ENCODE assay signal across 8 mouse cellular contexts in genomic region chr6:90462841-90463227, GRCm38 (mm10). TPM values are rescaled to one million over a fixed set of nuclear protein-coding genes. Genes with fewer than 3 reads are reported as not detected.
A peak's percentile ranks its signal among the peaks of the same experiment; 100 is the strongest.
DNase-seq lines count a peak whose midpoint lies in the region; ATAC-seq and TF ChIP-seq lines count a peak whose summit lies in the region.

No protein-coding gene starts in this region.

- H3K4me1 ChIP-seq in cerebellum, adult 2 months (ENCODE audit: control insufficient read depth, insufficient read depth, low read length): no peaks in the 10 kb centered on the region; the same call in 1 of the 2 replicates
- H3K4me1 ChIP-seq in forebrain, embryonic 14.5 days (ENCODE audit: control insufficient read depth, insufficient read depth, low read length): peaks cover 13% of the 10 kb centered on the region
- H3K4me1 ChIP-seq in kidney, embryonic 16.5 days (ENCODE audit: insufficient read depth, low read length): peaks cover 13% of the 10 kb centered on the region
- H3K4me1 ChIP-seq in midbrain, embryonic 15.5 days: peaks cover 21% of the 10 kb centered on the region

- 0 out of 2 replicates have a peak, but pooled peaks cover 2% of the 10 kb centered on the region for H3K36me3 ChIP-seq in forebrain, embryonic 14.5 days (ENCODE audit: control insufficient read depth, insufficient read depth, low read length)
- peaks cover 9% of the 10 kb centered on the region for H3K36me3 ChIP-seq in kidney, embryonic 16.5 days (ENCODE audit: insufficient read depth, low read length)
- no peaks in the 10 kb centered on the region for H3K36me3 ChIP-seq in midbrain, embryonic 15.5 days (replicated peaks)

- peak overlapping the region; percentile 74 for H3K9ac ChIP-seq in forebrain, embryonic 14.5 days (ENCODE audit: low read length)
- peak overlapping the region; percentile 76 for H3K9ac ChIP-seq in kidney, embryonic 16.5 days (replicated peaks; ENCODE audit: low read length)
- peak overlapping the region; percentile 51 for H3K9ac ChIP-seq in midbrain, embryonic 15.5 days

- no peaks in the 10 kb centered on the region for H3K27me3 ChIP-seq in cerebellum, adult 2 months (ENCODE audit: control insufficient read depth, insufficient read depth, low read length)
- H3K27me3 ChIP-seq in forebrain, embryonic 14.5 days (replicated peaks; ENCODE audit: control insufficient read depth, insufficient read depth, low read length): no peaks in the 10 kb centered on the region
- H3K27me3 ChIP-seq in kidney, embryonic 16.5 days (ENCODE audit: insufficient read depth, low read length): peaks cover 17% of the 10 kb centered on the region
- H3K27me3 ChIP-seq in midbrain, embryonic 15.5 days (replicated peaks): peaks cover 18% of the 10 kb centered on the region

- peak in 1 of 2 experiments; percentile 35 for DNase-seq in layer of hippocampus, adult 2 months (ENCODE audit: low spot score in 2 of 2)
- DNase-seq in layer of hippocampus, postnatal 14 days (ENCODE audit: low spot score in 2 of 2): no peak
- DNase-seq in cerebellum, adult 2 months: peak; percentile 42 to 59
- DNase-seq in forebrain, embryonic 14.5 days (ENCODE audit: low spot score): no peak
- DNase-seq in B cell, adult 2 months: no peak
- DNase-seq in urinary bladder, adult 2 months (ENCODE audit: low spot score): no peak

- H3K4me3 ChIP-seq in layer of hippocampus, adult 2 months: peak overlapping the region; percentile 96
- H3K4me3 ChIP-seq in cerebellum, adult 2 months (replicated peaks; ENCODE audit: insufficient read depth, low read depth, low read length): peak overlapping the region; percentile 70
- peak overlapping the region; percentile 68 for H3K4me3 ChIP-seq in forebrain, embryonic 14.5 days (ENCODE audit: low read depth, low read length)
- H3K4me3 ChIP-seq in kidney, embryonic 16.5 days (ENCODE audit: low read length): peak overlapping the region; percentile 71
- H3K4me3 ChIP-seq in midbrain, embryonic 15.5 days: peak overlapping the region; percentile 65

- peak; percentile 45; the same call in 1 of the 2 replicates for ATAC-seq in forebrain, embryonic 14.5 days
- peak; percentile 58 for ATAC-seq in kidney, embryonic 16.5 days (ENCODE audit: low FRiP score, low TSS enrichment)
- peak; percentile 61 for ATAC-seq in midbrain, embryonic 15.5 days (replicated peaks)

- 0 out of 2 replicates have a peak, but pooled peaks have one; percentile 17 for TF ChIP-seq CTCF in layer of hippocampus, adult 2 months (conservative IDR thresholded peaks at IDR 0.05)
- TF ChIP-seq CTCF in cerebellum, adult 2 months (IDR thresholded peaks at IDR 0.05; ENCODE audit: borderline replicate concordance, insufficient read depth, low read depth, low read length): no peak

- no peaks in the 10 kb centered on the region for H3K9me3 ChIP-seq in forebrain, embryonic 14.5 days (replicated peaks; ENCODE audit: control insufficient read depth, low read length)
- no peaks in the 10 kb centered on the region for H3K9me3 ChIP-seq in kidney, embryonic 16.5 days (ENCODE audit: low read length)
- no peaks in the 10 kb centered on the region for H3K9me3 ChIP-seq in midbrain, embryonic 15.5 days

- under 1% methylated on average over 38 of the region's 38 CpGs for WGBS in cerebellum, adult 2 months
- WGBS in forebrain, embryonic 14.5 days: under 1% methylated on average over 36 of the region's 38 CpGs
- 0% methylated on average over 38 of the region's 38 CpGs for WGBS in kidney, embryonic 16.5 days
- under 1% methylated on average over 38 of the region's 38 CpGs for WGBS in midbrain, embryonic 15.5 days

- peak overlapping the region; percentile 98 for H3K27ac ChIP-seq in layer of hippocampus, adult 2 months
- peak overlapping the region; percentile 63; the same call in 1 of the 2 replicates for H3K27ac ChIP-seq in cerebellum, adult 2 months (ENCODE audit: insufficient read depth, low read length)
- 0 out of 2 replicates have a peak overlapping the region, but pooled peaks have one; percentile 9 for H3K27ac ChIP-seq in forebrain, embryonic 14.5 days (ENCODE audit: low read depth, low read length)
- H3K27ac ChIP-seq in kidney, embryonic 16.5 days (ENCODE audit: low read length): peak overlapping the region; percentile 7
- H3K27ac ChIP-seq in midbrain, embryonic 15.5 days: peak overlapping the region; percentile 27

- no peak for TF ChIP-seq POLR2A in cerebellum, adult 2 months (IDR thresholded peaks at IDR 0.05; ENCODE audit: borderline replicate concordance, insufficient read depth, low read length)

- peak overlapping the region; percentile 100 for H3K4me2 ChIP-seq in forebrain, embryonic 14.5 days (ENCODE audit: low read length)
- H3K4me2 ChIP-seq in kidney, embryonic 16.5 days (replicated peaks; ENCODE audit: low read depth, low read length): peak overlapping the region; percentile 100
- peak overlapping the region; percentile 99 for H3K4me2 ChIP-seq in midbrain, embryonic 15.5 days

RNA-seq across cellular contexts. Expression of gene Klf15, which starts 0.5 kb away (rescaled TPM):
- 10 to 100 TPM; 29.9 to 33.8 TPM for total RNA-seq in layer of hippocampus, adult 2 months (2021)
- total RNA-seq in layer of hippocampus, postnatal 14 days (2021): 10 to 100 TPM; 25.5 to 28.5 TPM
- polyA plus RNA-seq in cerebellum, adult 2 months (2012; rRNA removed): 26.1 and 28.4 TPM in 2 replicates
- polyA plus RNA-seq in forebrain, embryonic 14.5 days (2014; fragmentation: Nextera tagmentation; extraction: Ambion mirVana): 10.3 and 12.0 TPM in 2 replicates
- 16.1 TPM in 2 replicates for polyA plus RNA-seq in kidney, embryonic 16.5 days (2015; fragmentation: Nextera tagmentation; extraction: Ambion mirVana)
- 13.6 and 15.5 TPM in 2 replicates for polyA plus RNA-seq in midbrain, embryonic 15.5 days (2015; fragmentation: Nextera tagmentation; extraction: Ambion mirVana)
- 15.5 and 18.5 TPM in 2 replicates for polyA plus RNA-seq in urinary bladder, adult 2 months (2012; rRNA removed)

RNA-seq across cellular contexts. Expression of gene Aldh1l1, which starts 23.4 kb away (rescaled TPM):
- total RNA-seq in layer of hippocampus, adult 2 months (2021): 10 to 100 TPM; 39.3 to 45.2 TPM
- 10 to 100 TPM; 42.9 to 45.0 TPM for total RNA-seq in layer of hippocampus, postnatal 14 days (2021)
- 50.1 and 56.3 TPM in 2 replicates for polyA plus RNA-seq in cerebellum, adult 2 months (2012; rRNA removed)
- polyA plus RNA-seq in forebrain, embryonic 14.5 days (2014; fragmentation: Nextera tagmentation; extraction: Ambion mirVana): 15.8 and 24.1 TPM in 2 replicates
- polyA plus RNA-seq in kidney, embryonic 16.5 days (2015; fragmentation: Nextera tagmentation; extraction: Ambion mirVana): 21.1 and 23.4 TPM in 2 replicates
- polyA plus RNA-seq in midbrain, embryonic 15.5 days (2015; fragmentation: Nextera tagmentation; extraction: Ambion mirVana): 49.9 and 58.7 TPM in 2 replicates
- 6.2 and 7.2 TPM in 2 replicates for polyA plus RNA-seq in urinary bladder, adult 2 months (2012; rRNA removed)

RNA-seq across cellular contexts. Expression of gene Cfap100, which starts 34.2 kb away (rescaled TPM):
- total RNA-seq in layer of hippocampus, adult 2 months (2021): 10 to 100 TPM; 16.3 to 18.7 TPM
- 10 to 100 TPM in 1 of 2 experiments, 1 to 10 TPM in 1; 9.8 to 10.4 TPM for total RNA-seq in layer of hippocampus, postnatal 14 days (2021)
- polyA plus RNA-seq in cerebellum, adult 2 months (2012; rRNA removed): 5.3 and 5.5 TPM in 2 replicates
- 3.0 and 3.1 TPM in 2 replicates for polyA plus RNA-seq in forebrain, embryonic 14.5 days (2014; fragmentation: Nextera tagmentation; extraction: Ambion mirVana)
- 0.49 and 0.62 TPM in 2 replicates for polyA plus RNA-seq in kidney, embryonic 16.5 days (2015; fragmentation: Nextera tagmentation; extraction: Ambion mirVana)
- 7.8 and 8.1 TPM in 2 replicates for polyA plus RNA-seq in midbrain, embryonic 15.5 days (2015; fragmentation: Nextera tagmentation; extraction: Ambion mirVana)
- polyA plus RNA-seq in urinary bladder, adult 2 months (2012; rRNA removed): 1.3 and 2.2 TPM in 2 replicates

Comparison
In these comparisons a context has a peak if more than half of its experiments do, and no peak if none do; other contexts are left out.
1. DNase-seq: peak in cerebellum, adult 2 months (2 of 2); none in layer of hippocampus, postnatal 14 days (0 of 2), forebrain, embryonic 14.5 days (single experiment), B cell, adult 2 months (0 of 2) and urinary bladder, adult 2 months (single experiment).
2. H3K27ac ChIP-seq: peak in every context shown above with its lines; median percentile 98 in layer of hippocampus, adult 2 months; 63 in cerebellum, adult 2 months; 27 in midbrain, embryonic 15.5 days; 9 in forebrain, embryonic 14.5 days; 7 in kidney, embryonic 16.5 days.
3. Peak in every context shown above with its lines, with median percentiles within 50 percentile points of each other: H3K4me3 ChIP-seq, ATAC-seq, H3K4me2 ChIP-seq and H3K9ac ChIP-seq.